Mouse (Mus musculus) mature B cell (primary cell): ENCODE data around the gene Gypa.

Source experiments
- in situ Hi-C: fragments of 300-500 bp; cut with MboI; formaldehyde crosslinking; loops from 2 replicates; pipeline ENCODE4 v1.14.3; 2019

Gene Gypa

DNA sequence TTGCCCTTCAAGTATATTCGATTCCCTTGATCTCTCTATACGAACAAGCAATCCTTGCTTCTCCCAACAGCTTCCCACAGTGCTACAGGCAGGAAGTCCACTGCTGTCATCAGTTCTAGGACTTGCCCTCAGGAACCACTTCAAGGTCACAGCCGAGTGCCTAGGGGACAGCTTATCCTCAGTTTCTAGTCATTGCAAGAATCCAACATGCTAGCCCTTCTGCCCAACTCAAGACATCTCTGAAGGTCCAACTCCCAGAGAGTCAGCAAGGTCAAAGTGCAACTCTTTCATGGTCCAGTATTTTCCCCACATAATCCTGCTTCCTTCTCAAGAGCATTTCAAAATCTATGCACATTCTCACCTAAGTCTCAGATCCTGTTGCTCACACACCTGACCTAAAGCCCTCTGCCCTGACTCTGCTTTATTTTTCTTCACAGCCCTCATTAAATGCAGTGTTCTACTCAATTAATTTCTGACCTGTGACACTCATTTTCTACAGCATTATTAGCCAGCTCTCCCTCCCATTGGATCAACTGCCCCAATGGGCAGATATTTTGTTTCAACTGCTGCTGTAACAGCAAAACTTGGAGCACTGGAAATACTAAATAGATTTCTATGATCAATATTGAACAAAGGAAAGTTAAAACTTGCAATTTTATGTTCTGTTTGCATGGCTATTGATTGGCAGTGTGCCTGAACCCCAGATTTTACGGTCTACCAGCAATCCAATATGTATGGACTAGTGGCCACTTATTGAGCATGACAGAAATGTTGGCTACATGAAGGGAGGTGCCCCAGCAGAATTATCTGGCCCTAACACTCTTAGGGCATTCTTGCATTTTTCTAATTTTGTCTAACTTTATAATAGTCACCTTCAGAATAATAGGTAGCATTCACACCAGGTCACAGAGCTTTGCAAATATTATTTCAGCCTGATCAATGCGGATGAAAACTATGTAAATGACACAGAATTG lies 33.1 kb downstream of the Gypa start:
- in situ Hi-C loops, result no loop called here

DNA sequence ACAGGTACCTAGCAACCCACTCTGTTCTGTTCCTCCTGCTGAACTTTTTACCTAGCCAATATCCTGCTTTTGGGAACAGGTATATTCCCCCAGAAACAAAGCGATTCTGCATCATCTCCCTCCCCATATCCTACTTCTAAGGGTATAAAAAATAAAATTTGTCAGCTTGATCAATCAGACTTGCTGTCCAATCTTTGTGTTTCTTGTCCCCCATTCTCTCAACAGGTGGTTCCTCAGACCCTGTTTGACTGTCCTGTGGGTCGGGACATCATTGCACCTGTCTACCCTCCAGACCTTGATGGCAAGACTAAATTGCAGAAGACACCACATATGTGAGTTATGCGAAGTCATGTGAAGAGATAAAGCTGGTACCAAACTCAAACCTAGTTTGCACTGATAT lies 48.3 kb downstream of the Gypa start:
- in situ Hi-C loops, result no loop called here

DNA sequence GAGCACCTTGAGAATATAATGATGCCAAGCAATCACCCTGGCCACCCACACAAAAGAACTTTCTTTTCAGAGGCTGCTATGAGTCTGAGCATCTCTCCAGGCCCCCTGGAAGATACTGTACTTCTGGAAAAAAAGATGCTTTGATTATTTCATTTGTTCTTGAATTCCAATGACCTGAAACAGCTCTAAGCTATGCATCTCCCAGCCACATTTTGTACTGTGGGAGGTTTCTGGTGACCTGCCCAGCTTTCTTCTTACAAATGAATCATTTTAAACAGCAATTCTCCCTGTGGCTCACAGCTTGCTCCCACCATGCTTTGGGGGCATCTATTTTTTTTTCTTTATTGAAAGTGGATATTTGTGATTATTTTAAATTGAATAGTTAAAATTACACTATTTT lies 56.9 kb downstream of the Gypa start:
- in situ Hi-C loops, result no loop called here

DNA sequence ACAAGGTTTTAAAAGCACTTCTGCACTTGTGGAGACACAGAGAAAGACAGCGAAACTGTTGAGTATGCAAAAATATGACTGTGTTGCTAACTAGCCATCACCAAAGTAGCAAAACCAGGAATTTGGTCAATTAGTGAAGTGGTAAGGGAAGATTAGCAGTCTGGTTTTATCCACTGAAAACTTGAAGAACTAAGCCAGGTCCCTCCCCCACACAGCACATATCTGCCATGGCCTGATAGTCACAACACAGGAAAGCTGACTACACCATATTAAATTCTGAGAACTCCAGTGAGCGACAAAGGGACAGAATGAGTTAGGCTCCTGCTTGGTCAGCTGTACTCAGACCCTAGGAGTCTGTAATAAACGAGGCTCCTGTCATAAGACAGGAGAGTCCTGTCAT lies 57.7 kb downstream of the Gypa start:
- in situ Hi-C loops, result no loop called here

DNA sequence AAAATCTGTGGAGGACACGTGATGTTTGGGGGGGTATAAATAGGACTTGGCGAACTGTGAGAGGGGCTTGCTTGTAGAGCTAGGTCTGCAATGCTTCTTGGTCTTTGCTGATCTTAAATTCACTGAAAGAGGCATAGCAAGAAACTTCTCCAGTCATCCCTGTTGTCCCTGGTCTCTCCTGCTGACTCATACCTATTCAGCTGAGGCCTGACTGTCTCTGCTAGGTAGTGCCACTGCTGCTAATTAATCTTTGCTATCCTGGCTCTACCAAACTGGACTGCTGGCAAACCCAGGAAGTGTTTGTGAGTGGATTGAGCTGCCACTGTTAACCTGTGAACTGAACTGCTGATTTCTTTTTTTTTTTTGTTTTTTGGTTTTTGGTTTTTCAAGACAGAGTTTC lies 61.4 kb downstream of the Gypa start:
- in situ Hi-C loops, result no loop called here
